Mouse (Mus musculus): Measurements from ENCODE around the gene Rfx1.

- TF ChIP-seq CTCF (IDR thresholded peaks at IDR 0.05; ENCODE audit: borderline replicate concordance, insufficient read depth, low read length) (no peak), POLR2A (IDR thresholded peaks at IDR 0.05; ENCODE audit: low read depth, low read length) (no peak)
Observed at GRCm38 (mm10) chr8:84069169-84069568, 2.5 kb downstream of the Rfx1 start.

Data from embryonic fibroblast, embryonic 13.5 days (primary cell).